Mouse (Mus musculus): ENCODE data around the gene 1600002K03Rik.

1600002K03Rik gene

GRCm38 (mm10) chr10:80167460-80168037, 5.2 kb upstream of the 1600002K03Rik start:
- peak; percentile 99 for DNase-seq (ENCODE audit: low spot score)

GRCm38 (mm10) chr10:80168038-80168661, 4.6 kb upstream of the 1600002K03Rik start:
- peak; percentile 96 for DNase-seq (ENCODE audit: low spot score)

- DNase-seq (ENCODE audit: low spot score): no peak
Measured at GRCm38 (mm10) chr10:80169070-80169469, 3.7 kb upstream of the 1600002K03Rik start.

GRCm38 (mm10) chr10:80169651-80170050, 3.1 kb upstream of the 1600002K03Rik start:
- DNase-seq (ENCODE audit: low spot score): no peak

- no peak for DNase-seq (ENCODE audit: low spot score)
Measured at GRCm38 (mm10) chr10:80170052-80170451, 2.7 kb upstream of the 1600002K03Rik start.

GRCm38 (mm10) chr10:80170601-80171021, 2.1 kb upstream of the 1600002K03Rik start:
- DNase-seq (ENCODE audit: low spot score): no peak

- DNase-seq (ENCODE audit: low spot score): no peak
Measured at GRCm38 (mm10) chr10:80171252-80171651, 1.5 kb upstream of the 1600002K03Rik start.

GRCm38 (mm10) chr10:80171760-80172526, 801 bp upstream of the 1600002K03Rik start:
- no peak for DNase-seq (ENCODE audit: low spot score)

GRCm38 (mm10) chr10:80173358-80173757, 614 bp downstream of the 1600002K03Rik start:
- no peak for DNase-seq (ENCODE audit: low spot score)

- DNase-seq (ENCODE audit: low spot score): no peak
Measured at GRCm38 (mm10) chr10:80173955-80174640, 1.4 kb downstream of the 1600002K03Rik start.

GRCm38 (mm10) chr10:80174705-80175104, 2.0 kb downstream of the 1600002K03Rik start:
- peak; percentile 73 for DNase-seq (ENCODE audit: low spot score)

- DNase-seq (ENCODE audit: low spot score): peak; percentile 76
Measured at GRCm38 (mm10) chr10:80175536-80176269, 3.0 kb downstream of the 1600002K03Rik start.

- DNase-seq (ENCODE audit: low spot score): no peak
Measured at GRCm38 (mm10) chr10:80176270-80176834, 3.6 kb downstream of the 1600002K03Rik start.

GRCm38 (mm10) chr10:80177441-80178279, 4.9 kb downstream of the 1600002K03Rik start:
- no peak for DNase-seq (ENCODE audit: low spot score)

- DNase-seq (ENCODE audit: low spot score): peak; percentile 54
Measured at GRCm38 (mm10) chr10:80179068-80180051, 6.6 kb downstream of the 1600002K03Rik start, which contains the start of gene Efna2. Gene Efna2, plus strand, starts transcription at chr10:80179482.

GRCm38 (mm10) chr10:80180288-80180687, 7.5 kb downstream of the 1600002K03Rik start:
- no peak for DNase-seq (ENCODE audit: low spot score)

GRCm38 (mm10) chr10:80180823-80181222, 8.1 kb downstream of the 1600002K03Rik start:
- no peak for DNase-seq (ENCODE audit: low spot score)

GRCm38 (mm10) chr10:80182547-80182946, 9.8 kb downstream of the 1600002K03Rik start:
- no peak for DNase-seq (ENCODE audit: low spot score)

GRCm38 (mm10) chr10:80186649-80187048, 13.9 kb downstream of the 1600002K03Rik start:
- no peak for DNase-seq (ENCODE audit: low spot score)

All from embryo, embryonic 10 days (tissue).